Mouse (Mus musculus) gastrocnemius, postnatal 25 days (tissue): Measurements from ENCODE around the gene Surf1. TPM values are rescaled to one million over a fixed set of nuclear protein-coding genes. Genes with fewer than 3 reads are reported as not detected.

Experiments used
- DNase-seq: peaks from one replicate; pipeline ENCODE4 v3.0.0; 2022
- total RNA-seq, 2 experiments: library from RNA; stranded (reverse); gene quantifications; 1 replicate in 1 of 2; 2 replicates in 1 of 2; pipeline ENCODE4 v1.2.3; 2021

Gene Surf1
- total RNA-seq, 2 experiments from 2014 or later: 27.4 to 33.1 TPM

GRCm38 (mm10) chr2:26927745-26928476 lies 11.6 kb upstream of the Surf1 start:
- DNase-seq: no peak

GRCm38 (mm10) chr2:26921784-26922183 lies 5.5 kb upstream of the Surf1 start:
- no peak for DNase-seq

GRCm38 (mm10) chr2:26920190-26920855 lies 4.0 kb upstream of the Surf1 start:
- DNase-seq: no peak

- DNase-seq: no peak
Observed at GRCm38 (mm10) chr2:26919684-26920083, 3.4 kb upstream of the Surf1 start.

GRCm38 (mm10) chr2:26916738-26917137 lies 408 bp upstream of the Surf1 start:
- no peak for DNase-seq

- no peak for DNase-seq
Observed at GRCm38 (mm10) chr2:26914148-26914941, 2.0 kb downstream of the Surf1 start.

GRCm38 (mm10) chr2:26913416-26914147 lies 2.7 kb downstream of the Surf1 start:
- DNase-seq: no peak

GRCm38 (mm10) chr2:26912253-26912770 lies 4.0 kb downstream of the Surf1 start:
- DNase-seq: no peak

- no peak for DNase-seq
Observed at GRCm38 (mm10) chr2:26910994-26911765, 5.2 kb downstream of the Surf1 start.

GRCm38 (mm10) chr2:26910124-26910993 lies 6.0 kb downstream of the Surf1 start, which contains the start of the genes Med22 and Rpl7a:
Med22 (minus strand) TSS chr2:26910677.
Rpl7a (plus strand) TSS chr2:26910764.
- peak; percentile 99 for DNase-seq

GRCm38 (mm10) chr2:26909387-26909784 lies 6.9 kb downstream of the Surf1 start:
- DNase-seq: no peak

GRCm38 (mm10) chr2:26908710-26909386 lies 7.5 kb downstream of the Surf1 start:
- DNase-seq: no peak

- DNase-seq: no peak
Observed at GRCm38 (mm10) chr2:26907109-26907508, 9.2 kb downstream of the Surf1 start.

- DNase-seq: no peak
Observed at GRCm38 (mm10) chr2:26906431-26906830, 9.9 kb downstream of the Surf1 start.

GRCm38 (mm10) chr2:26905936-26906335 lies 10.4 kb downstream of the Surf1 start:
- DNase-seq: no peak

- DNase-seq: no peak
Observed at GRCm38 (mm10) chr2:26903311-26903710, 13.0 kb downstream of the Surf1 start.

- DNase-seq: peak; percentile 93
Observed at GRCm38 (mm10) chr2:26902467-26903220, 13.7 kb downstream of the Surf1 start, which contains the start of gene Surf6. Surf6 (minus strand) TSS chr2:26902879.

- no peak for DNase-seq
Observed at GRCm38 (mm10) chr2:26901834-26902400, 14.4 kb downstream of the Surf1 start.
